Mouse (Mus musculus): ENCODE results near the gene Olfr1173.

The Olfr1173 gene

GRCm38 (mm10) chr2:88279775-88280174, at the start of gene Olfr1173:
TSS of gene Olfr1173 (minus strand) at chr2:88279875.
- no peak for DNase-seq

- no peak for DNase-seq
Observed at GRCm38 (mm10) chr2:88327115-88327514, 47.4 kb upstream of the Olfr1173 start, which contains the start of gene Olfr1175-ps. TSS of gene Olfr1175-ps (minus strand) at chr2:88327215.

- no peak for DNase-seq
Observed at GRCm38 (mm10) chr2:88315035-88315434, 35.4 kb upstream of the Olfr1173 start, which contains the start of gene Olfr1174-ps. TSS of gene Olfr1174-ps (minus strand) at chr2:88315135.

GRCm38 (mm10) chr2:88228234-88228633, 51.4 kb downstream of the Olfr1173 start, which contains the start of gene Olfr1170:
TSS of gene Olfr1170 (minus strand) at chr2:88228334.
- DNase-seq = no peak

Data from cerebellum, adult 8-10 months (tissue).